Mouse (Mus musculus) forebrain, embryonic 16.5 days (tissue): ENCODE measurements around the gene Mib2. TPM values are rescaled to one million over a fixed set of nuclear protein-coding genes. Genes with fewer than 3 reads are reported as not detected.
A peak's percentile ranks its signal among the peaks of the same experiment; 100 is the strongest.
"Not testable (repeated sequence)": the region's sequence is repeated elsewhere in the genome, so short reads cannot be mapped to it uniquely, and the experiment has no call there.

Experiments used
- ATAC-seq: fragments of 200-750 bp; cut with Nextera tagmentation; 2 replicates; pipeline ENCODE4 v1.8.0; 2017; ENCODE audit warnings: mild to moderate bottlenecking, moderate library complexity
- H3K27ac ChIP-seq: fragments of 300-500 bp; sonication (generic); 2 replicates; pipeline ENCODE4 v1.5.1; 2014; ENCODE audit warnings: low read length, control low read depth
- H3K27me3 ChIP-seq: fragments of 300-500 bp; sonication (generic); replicated peaks from 2 replicates; pipeline ENCODE4 v1.6.1; 2014; ENCODE audit warnings: low read length; ENCODE audit not compliant: control insufficient read depth, insufficient read depth
- H3K36me3 ChIP-seq: fragments of 300-500 bp; sonication (generic); 2 replicates; pipeline ENCODE4 v1.6.1; 2014; ENCODE audit not compliant: control insufficient read depth, insufficient read depth
- H3K4me1 ChIP-seq: fragments of 300-500 bp; sonication (generic); replicated peaks from 2 replicates; pipeline ENCODE4 v1.6.1; 2014; ENCODE audit warnings: low read length; ENCODE audit not compliant: control insufficient read depth, insufficient read depth
- H3K4me2 ChIP-seq: fragments of 300-500 bp; sonication (generic); 2 replicates; pipeline ENCODE4 v1.6.1; 2014; ENCODE audit warnings: mild to moderate bottlenecking, low read length, control low read depth
- H3K4me3 ChIP-seq: fragments of 300-500 bp; sonication (generic); replicated peaks from 2 replicates; pipeline ENCODE4 v1.5.1; 2014; ENCODE audit warnings: mild to moderate bottlenecking, low read length, control low read depth
- H3K9ac ChIP-seq: fragments of 300-500 bp; sonication (generic); replicated peaks from 2 replicates; pipeline ENCODE4 v1.6.1; 2014; ENCODE audit warnings: low read depth, low read length, control low read depth
- H3K9me3 ChIP-seq: fragments of 300-500 bp; sonication (generic); 2 replicates; pipeline ENCODE4 v1.6.1; 2016; ENCODE audit warnings: low read length; ENCODE audit not compliant: control insufficient read depth
- WGBS: fragments of 180-500 bp; shearing (Covaris S2); extraction: QIAGEN DNeasy Blood & Tissue Kit; methylation state at CpG from one replicate; pipeline ENCODE4 v1.1.7; 2014; 5-methylcytosine and 5-hydroxymethylcytosine counted together
- polyA plus RNA-seq: library from polyadenylated mRNA; unstranded; fragments of >200 nt; fragmentation: Nextera tagmentation; extraction: Ambion mirVana; gene quantifications from 2 replicates; pipeline ENCODE4 v1.2.1, GENCODE M21; 2015

Gene Mib2
- polyA plus RNA-seq, 1 experiment from 2014 or later, result 63.1 TPM

- no peak for ATAC-seq
- Histone ChIP-seq H3K4me1 (no peaks in the 10 kb centered on the region), H3K36me3 (no peaks in the 10 kb centered on the region), H3K27me3 (no peaks in the 10 kb centered on the region), H3K9me3 (no peaks in the 10 kb centered on the region), H3K9ac (no peak overlapping the region), H3K27ac (no peak overlapping the region), H3K4me3 (no peak overlapping the region), H3K4me2 (no peak overlapping the region)
- 66% methylated on average over 2 of the region's 2 CpGs for WGBS
Measured at GRCm38 (mm10) chr4:155675991-155676390, 7.0 kb upstream of the Mib2 start.

- H3K4me2 ChIP-seq, result no peak overlapping the region
- WGBS, result 63% methylated on average over 2 of the region's 2 CpGs
- H3K9me3 ChIP-seq, result no peaks in the 10 kb centered on the region
- ATAC-seq, result no peak
- H3K27ac ChIP-seq, result no peak overlapping the region
- no peak overlapping the region for H3K4me3 ChIP-seq
- peaks cover 14% of the 10 kb centered on the region for H3K4me1 ChIP-seq
- H3K27me3 ChIP-seq, result no peaks in the 10 kb centered on the region
- H3K36me3 ChIP-seq, result no peaks in the 10 kb centered on the region
- no peak overlapping the region for H3K9ac ChIP-seq
Measured at GRCm38 (mm10) chr4:155672082-155672481, 3.1 kb upstream of the Mib2 start.

- H3K9me3 ChIP-seq, ATAC-seq, H3K36me3 ChIP-seq, H3K4me3 ChIP-seq, H3K9ac ChIP-seq, H3K4me2 ChIP-seq, H3K27me3 ChIP-seq, H3K27ac ChIP-seq: not testable (repeated sequence)
- WGBS, result 62% methylated on average over 4 of the region's 4 CpGs
- H3K4me1 ChIP-seq, result peaks cover 20% of the 10 kb centered on the region
Measured at GRCm38 (mm10) chr4:155670236-155670635, 1.2 kb upstream of the Mib2 start.

GRCm38 (mm10) chr4:155669598-155670075 is 639 bp upstream of the Mib2 start:
- Histone ChIP-seq H3K4me2 (peak overlapping the region; percentile 65), H3K4me3 (peak overlapping the region; percentile 67), H3K36me3 (0 out of 2 replicates have a peak, but pooled peaks cover 5% of the 10 kb centered on the region), H3K4me1 (peaks cover 20% of the 10 kb centered on the region), H3K27me3 (no peaks in the 10 kb centered on the region), H3K27ac (no peak overlapping the region), H3K9ac (peak overlapping the region; percentile 17), H3K9me3 (no peaks in the 10 kb centered on the region)
- no peak; the same call in 1 of the 2 replicates for ATAC-seq
- WGBS, result 1% methylated on average over 8 of the region's 8 CpGs

- Histone ChIP-seq H3K36me3 (0 out of 2 replicates have a peak, but pooled peaks cover 5% of the 10 kb centered on the region), H3K27ac (no peak overlapping the region), H3K4me1 (peaks cover 20% of the 10 kb centered on the region), H3K4me3 (no peak overlapping the region), H3K9me3 (no peaks in the 10 kb centered on the region), H3K27me3 (no peaks in the 10 kb centered on the region), H3K4me2 (no peak overlapping the region), H3K9ac (no peak overlapping the region)
- no peak for ATAC-seq
Measured at GRCm38 (mm10) chr4:155666903-155667302, 2.1 kb downstream of the Mib2 start.

GRCm38 (mm10) chr4:155660641-155661040 is 8.4 kb downstream of the Mib2 start:
- no peak overlapping the region for H3K4me2 ChIP-seq
- no peak overlapping the region for H3K9ac ChIP-seq
- H3K9me3 ChIP-seq, result no peaks in the 10 kb centered on the region
- WGBS, result 86% methylated on average over 12 of the region's 12 CpGs
- no peak overlapping the region for H3K4me3 ChIP-seq
- H3K27me3 ChIP-seq, result peaks cover 6% of the 10 kb centered on the region
- no peak overlapping the region for H3K27ac ChIP-seq
- H3K4me1 ChIP-seq, result no peaks in the 10 kb centered on the region
- 0 out of 2 replicates have a peak, but pooled peaks cover 5% of the 10 kb centered on the region for H3K36me3 ChIP-seq
- no peak for ATAC-seq

GRCm38 (mm10) chr4:155658961-155659360 is 10.0 kb downstream of the Mib2 start:
- Histone ChIP-seq H3K9ac (no peak overlapping the region), H3K4me1 (peaks cover 14% of the 10 kb centered on the region), H3K27me3 (peaks cover 23% of the 10 kb centered on the region), H3K9me3 (no peaks in the 10 kb centered on the region), H3K36me3 (no peaks in the 10 kb centered on the region), H3K27ac (no peak overlapping the region), H3K4me2 (no peak overlapping the region), H3K4me3 (no peak overlapping the region)
- 87% methylated on average over 10 of the region's 10 CpGs for WGBS
- no peak for ATAC-seq

GRCm38 (mm10) chr4:155656214-155656751 is 12.7 kb downstream of the Mib2 start:
- peaks cover 48% of the 10 kb centered on the region for H3K27me3 ChIP-seq
- 94% methylated on average over 12 of the region's 13 CpGs for WGBS
- ATAC-seq, result no peak

GRCm38 (mm10) chr4:155654456-155655298 is 14.3 kb downstream of the Mib2 start:
- H3K4me3 ChIP-seq, result peak overlapping the region; percentile 31
- peaks cover 53% of the 10 kb centered on the region for H3K27me3 ChIP-seq
- peaks cover 28% of the 10 kb centered on the region for H3K4me1 ChIP-seq
- H3K36me3 ChIP-seq, result peaks cover 17% of the 10 kb centered on the region
- peak overlapping the region; percentile 50 for H3K4me2 ChIP-seq
- H3K9me3 ChIP-seq, result no peaks in the 10 kb centered on the region
- 2% methylated on average over 52 of the region's 52 CpGs for WGBS
- H3K9ac ChIP-seq, result peak overlapping the region; percentile 40; the same call in 1 of the 2 replicates
- no peak overlapping the region for H3K27ac ChIP-seq
- peak; percentile 32 for ATAC-seq

More at GRCm38 (mm10) chr4:155656214-155656751, 12.7 kb downstream of the Mib2 start:
- H3K27ac ChIP-seq, result no peak overlapping the region
- H3K9me3 ChIP-seq, result no peaks in the 10 kb centered on the region
- no peak overlapping the region for H3K4me3 ChIP-seq
- no peak overlapping the region for H3K9ac ChIP-seq
- peaks cover 28% of the 10 kb centered on the region for H3K4me1 ChIP-seq
- H3K36me3 ChIP-seq, result peaks cover 3% of the 10 kb centered on the region; the same call in 1 of the 2 replicates
- H3K4me2 ChIP-seq, result no peak overlapping the region
